Comparison of ENCODE assay signal across 8 mouse cellular contexts in the genomic region with DNA sequence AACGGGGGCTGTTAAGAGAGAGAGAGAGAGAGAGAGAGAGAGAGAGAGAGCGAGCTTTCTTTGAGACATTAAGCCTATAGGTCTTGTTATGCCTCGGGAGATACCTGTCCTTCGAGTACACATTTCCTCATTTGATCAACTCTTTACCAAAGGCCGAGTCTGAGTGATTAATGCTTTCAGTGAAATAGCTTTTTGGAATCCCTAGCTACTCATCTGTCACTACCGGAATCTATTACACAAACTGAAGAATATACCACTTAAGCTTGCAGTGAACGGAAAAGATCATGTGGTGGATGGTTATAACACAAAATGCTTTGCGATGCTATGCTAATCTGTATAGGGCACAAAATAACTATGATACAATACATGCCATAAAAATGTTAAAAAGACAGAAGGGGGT. TPM values are rescaled to one million over a fixed set of nuclear protein-coding genes. Genes with fewer than 3 reads are reported as not detected.
DNase-seq lines count a peak whose midpoint lies in the region; ATAC-seq and TF ChIP-seq lines count a peak whose summit lies in the region.

No protein-coding gene starts in this region.

- H3K27me3 ChIP-seq in erythroblast, embryonic 14.5 days (ENCODE audit: control insufficient read depth) = no peaks in the 10 kb centered on the region
- no peaks in the 10 kb centered on the region for H3K27me3 ChIP-seq in testis, adult 2 months (ENCODE audit: control insufficient read depth, insufficient read depth, low read length)
- no peaks in the 10 kb centered on the region for H3K27me3 ChIP-seq in limb, embryonic 14.5 days (ENCODE audit: control insufficient read depth, insufficient read depth, low read length)
- H3K27me3 ChIP-seq in stomach, postnatal 0 days (ENCODE audit: control insufficient read depth, insufficient read depth, low read length) = no peaks in the 10 kb centered on the region

- H3K9me3 ChIP-seq in erythroblast, embryonic 14.5 days (ENCODE audit: control insufficient read depth, low read length) = no peaks in the 10 kb centered on the region
- no peaks in the 10 kb centered on the region for H3K9me3 ChIP-seq in limb, embryonic 14.5 days (ENCODE audit: control insufficient read depth, low read length)
- H3K9me3 ChIP-seq in stomach, postnatal 0 days (ENCODE audit: control insufficient read depth, low read length) = no peaks in the 10 kb centered on the region

- peaks cover 30% of the 10 kb centered on the region for H3K36me3 ChIP-seq in erythroblast, embryonic 14.5 days (ENCODE audit: control insufficient read depth)
- H3K36me3 ChIP-seq in testis, adult 2 months (ENCODE audit: control insufficient read depth, insufficient read depth, low read length) = no peaks in the 10 kb centered on the region
- H3K36me3 ChIP-seq in limb, embryonic 14.5 days (ENCODE audit: control insufficient read depth, insufficient read depth, low read length) = peaks cover 5% of the 10 kb centered on the region
- H3K36me3 ChIP-seq in stomach, postnatal 0 days (ENCODE audit: control insufficient read depth, insufficient read depth, low read length) = no peaks in the 10 kb centered on the region

- TF ChIP-seq CTCF in testis, adult 2 months (IDR thresholded peaks at IDR 0.05; ENCODE audit: control insufficient read depth, insufficient read depth, insufficient replicate concordance, low read depth, low read length) = no peak
- no peak for TF ChIP-seq CTCF in stomach, postnatal 0 days (IDR thresholded peaks at IDR 0.05; ENCODE audit: low read depth)

- no peak for TF ChIP-seq EP300 in stomach, postnatal 0 days (optimal IDR thresholded peaks at IDR 0.05)

- DNase-seq in testis, postnatal 14 days (ENCODE audit: low spot score) = no peak
- DNase-seq in limb, embryonic 14.5 days (ENCODE audit: low spot score) = no peak
- no peak for DNase-seq in stomach, postnatal 0 days (ENCODE audit: low spot score)
- DNase-seq in cerebellum, postnatal 25 days = no peak
- DNase-seq in frontal cortex, postnatal 36 days (ENCODE audit: low spot score in 2 of 2) = no peak

- H3K4me1 ChIP-seq in erythroblast, embryonic 14.5 days (ENCODE audit: control insufficient read depth) = peaks cover 47% of the 10 kb centered on the region
- H3K4me1 ChIP-seq in testis, adult 2 months (ENCODE audit: control insufficient read depth, insufficient read depth, low read length) = peaks cover 5% of the 10 kb centered on the region
- H3K4me1 ChIP-seq in limb, embryonic 14.5 days (ENCODE audit: control insufficient read depth, insufficient read depth, low read length) = peaks cover 14% of the 10 kb centered on the region
- H3K4me1 ChIP-seq in stomach, postnatal 0 days (replicated peaks; ENCODE audit: control insufficient read depth, insufficient read depth) = no peaks in the 10 kb centered on the region

- H3K4me3 ChIP-seq in erythroblast, embryonic 14.5 days (replicated peaks) = peak overlapping the region; percentile 100
- H3K4me3 ChIP-seq in testis, adult 2 months (ENCODE audit: control insufficient read depth, low read depth, low read length) = peak overlapping the region; percentile 97; the same call in 1 of the 2 replicates
- H3K4me3 ChIP-seq in limb, embryonic 14.5 days (replicated peaks; ENCODE audit: low read length) = peak overlapping the region; percentile 82
- peak overlapping the region; percentile 93 for H3K4me3 ChIP-seq in stomach, postnatal 0 days (ENCODE audit: low read depth, low read length)

- 24% methylated on average over 8 of the region's 8 CpGs for WGBS in limb, embryonic 14.5 days
- WGBS in stomach, postnatal 0 days = 8% methylated on average over 8 of the region's 8 CpGs

- ATAC-seq in erythroblast, adult 5-6 weeks (replicated peaks; ENCODE audit: low FRiP score, poor library complexity, severe bottlenecking) = no peak
- ATAC-seq in limb, embryonic 14.5 days (ENCODE audit: low FRiP score, low read depth) = no peak
- ATAC-seq in stomach, postnatal 0 days (ENCODE audit: low FRiP score, low TSS enrichment) = no peak

- H3K4me2 ChIP-seq in limb, embryonic 14.5 days (replicated peaks; ENCODE audit: low read depth, low read length, severe bottlenecking) = peak overlapping the region; percentile 81
- H3K4me2 ChIP-seq in stomach, postnatal 0 days (replicated peaks; ENCODE audit: low read depth) = peak overlapping the region; percentile 82

- no peak for TF ChIP-seq POLR2A in testis, adult 2 months (IDR thresholded peaks at IDR 0.05; ENCODE audit: control insufficient read depth, low read depth, low read length)
- TF ChIP-seq POLR2A in limb, embryonic 14.5 days (IDR thresholded peaks at IDR 0.05; ENCODE audit: borderline replicate concordance, extremely low read depth, insufficient read depth, insufficient read length) = no peak

- peak overlapping the region; percentile 89 for H3K9ac ChIP-seq in limb, embryonic 14.5 days (ENCODE audit: low read depth, low read length, severe bottlenecking)
- peak overlapping the region; percentile 96 for H3K9ac ChIP-seq in stomach, postnatal 0 days (ENCODE audit: low read length)

- no peak overlapping the region for H3K27ac ChIP-seq in testis, adult 2 months (ENCODE audit: control insufficient read depth, insufficient read depth, low read depth, low read length)
- no peak overlapping the region for H3K27ac ChIP-seq in limb, embryonic 14.5 days (replicated peaks; ENCODE audit: low read depth, low read length)
- H3K27ac ChIP-seq in stomach, postnatal 0 days (replicated peaks) = no peak overlapping the region; the same call in 1 of the 2 replicates

RNA-seq across cellular contexts. Expression of a gene that starts 0.9 kb away (rescaled TPM):
- not detected in 2 replicates for polyA plus RNA-seq in erythroblast, embryonic 14.5 days (2012)
- total RNA-seq in erythroblast, adult 5-6 weeks (2015; ENCODE audit: low replicate concordance) = not detected in 2 replicates
- total RNA-seq in erythroblast, adult 5-6 weeks (2017; ENCODE audit: low replicate concordance) = not detected in 2 replicates
- 0.97 and 1.1 TPM in 2 replicates for polyA plus RNA-seq in testis, adult 2 months (2012; rRNA removed)
- not detected in 2 replicates for polyA plus RNA-seq in limb, embryonic 14.5 days (2012; rRNA removed)
- not detected in 2 replicates for polyA plus RNA-seq in limb, embryonic 14.5 days (2014; fragmentation: Nextera tagmentation; extraction: Ambion mirVana)
- 0.06 and 0.13 TPM in 2 replicates for polyA plus RNA-seq in stomach, postnatal 0 days (2015; fragmentation: Nextera tagmentation; extraction: Ambion mirVana)

RNA-seq across cellular contexts. Expression of a gene that starts 0.9 kb away (rescaled TPM):
- polyA plus RNA-seq in erythroblast, embryonic 14.5 days (2012) = 0.37 and 0.49 TPM in 2 replicates
- total RNA-seq in erythroblast, adult 5-6 weeks (2015; ENCODE audit: low replicate concordance) = 26.3 and 27.0 TPM in 2 replicates
- 34.6 and 58.1 TPM in 2 replicates for total RNA-seq in erythroblast, adult 5-6 weeks (2017; ENCODE audit: low replicate concordance)
- 63.6 and 66.3 TPM in 2 replicates for polyA plus RNA-seq in testis, adult 2 months (2012; rRNA removed)
- polyA plus RNA-seq in limb, embryonic 14.5 days (2012; rRNA removed) = 42.3 and 43.3 TPM in 2 replicates
- polyA plus RNA-seq in limb, embryonic 14.5 days (2014; fragmentation: Nextera tagmentation; extraction: Ambion mirVana) = 49.6 and 55.5 TPM in 2 replicates
- polyA plus RNA-seq in stomach, postnatal 0 days (2015; fragmentation: Nextera tagmentation; extraction: Ambion mirVana) = 25.8 and 25.9 TPM in 2 replicates

RNA-seq across cellular contexts. Expression of a gene that starts 14.7 kb away (rescaled TPM):
- polyA plus RNA-seq in erythroblast, embryonic 14.5 days (2012) = 0.15 and 0.20 TPM in 2 replicates
- total RNA-seq in erythroblast, adult 5-6 weeks (2015; ENCODE audit: low replicate concordance) = 16.7 and 17.1 TPM in 2 replicates
- 18.8 and 23.0 TPM in 2 replicates for total RNA-seq in erythroblast, adult 5-6 weeks (2017; ENCODE audit: low replicate concordance)
- 78.9 and 92.1 TPM in 2 replicates for polyA plus RNA-seq in testis, adult 2 months (2012; rRNA removed)
- 25.1 and 27.4 TPM in 2 replicates for polyA plus RNA-seq in limb, embryonic 14.5 days (2012; rRNA removed)
- 39.5 and 41.4 TPM in 2 replicates for polyA plus RNA-seq in limb, embryonic 14.5 days (2014; fragmentation: Nextera tagmentation; extraction: Ambion mirVana)
- 31.4 and 31.6 TPM in 2 replicates for polyA plus RNA-seq in stomach, postnatal 0 days (2015; fragmentation: Nextera tagmentation; extraction: Ambion mirVana)

RNA-seq across cellular contexts. Expression of a gene that starts 53.4 kb away (rescaled TPM):
- 0.01 TPM in 1 of 2 replicates, not detected in the other for polyA plus RNA-seq in erythroblast, embryonic 14.5 days (2012)
- 0.19 and 0.21 TPM in 2 replicates for total RNA-seq in erythroblast, adult 5-6 weeks (2015; ENCODE audit: low replicate concordance)
- total RNA-seq in erythroblast, adult 5-6 weeks (2017; ENCODE audit: low replicate concordance) = 0.14 and 0.34 TPM in 2 replicates
- polyA plus RNA-seq in testis, adult 2 months (2012; rRNA removed) = 16.7 and 18.8 TPM in 2 replicates
- polyA plus RNA-seq in limb, embryonic 14.5 days (2012; rRNA removed) = 0.70 and 1.0 TPM in 2 replicates
- 1.6 and 1.7 TPM in 2 replicates for polyA plus RNA-seq in limb, embryonic 14.5 days (2014; fragmentation: Nextera tagmentation; extraction: Ambion mirVana)
- 6.3 and 7.0 TPM in 2 replicates for polyA plus RNA-seq in stomach, postnatal 0 days (2015; fragmentation: Nextera tagmentation; extraction: Ambion mirVana)

Comparison
In these comparisons a context has a peak if more than half of its experiments do, and no peak if none do; other contexts are left out.
1. RNA of a gene that starts 0.9 kb away (polyA plus RNA-seq): 63.6 to 66.3 TPM in testis, adult 2 months, 42.3 to 55.5 TPM in limb, embryonic 14.5 days and 25.8 to 25.9 TPM in stomach, postnatal 0 days; 0.37 to 0.49 TPM in erythroblast, embryonic 14.5 days; every median in the first group is over 10 times any median in the second.
2. RNA of a gene that starts 14.7 kb away (polyA plus RNA-seq): 78.9 to 92.1 TPM in testis, adult 2 months, 25.1 to 41.4 TPM in limb, embryonic 14.5 days and 31.4 to 31.6 TPM in stomach, postnatal 0 days; 0.15 to 0.20 TPM in erythroblast, embryonic 14.5 days; every median in the first group is over 10 times any median in the second.
3. Peak in every context shown above with its lines, with median percentiles within 50 percentile points of each other: H3K4me3 ChIP-seq.